Mouse (Mus musculus) lung, adult 2 months (tissue): Measurements from ENCODE around the gene Map2k6. TPM values are rescaled to one million over a fixed set of nuclear protein-coding genes. Genes with fewer than 3 reads are reported as not detected.

Experiments
- DNase-seq: peaks from one replicate; pipeline ENCODE4 v3.0.0; 2022
- H3K4me1 ChIP-seq: fragments of 200-500 bp; 2 replicates; pipeline ENCODE4 v1.6.1; 2011; ENCODE audit warnings: low read length; ENCODE audit not compliant: control insufficient read depth, insufficient read depth
- H3K4me3 ChIP-seq: fragments of 200-500 bp; replicated peaks from 2 replicates; pipeline ENCODE3; 2011; ENCODE audit warnings: low read depth, mild to moderate bottlenecking, control low read depth, low read length; ENCODE audit errors: extremely low read depth
- CTCF ChIP-seq: fragments of 200-500 bp; IDR thresholded peaks from 2 replicates; pipeline ENCODE4 v1.5.1; 2011; ENCODE audit warnings: mild to moderate bottlenecking, low read length, control low read depth; ENCODE audit not compliant: insufficient read depth
- POLR2A ChIP-seq: fragments of 200-500 bp; IDR thresholded peaks from 2 replicates; pipeline ENCODE4 v1.6.1; 2011; ENCODE audit warnings: low read depth, mild to moderate bottlenecking, control low read depth, low read length, borderline replicate concordance; ENCODE audit errors: extremely low read depth
- WGBS: fragments of 180-500 bp; shearing (Covaris S2); methylation state at CpG from one replicate; pipeline ENCODE4 v1.1.7; 2018; 5-methylcytosine and 5-hydroxymethylcytosine counted together
- polyA plus RNA-seq: library from polyadenylated mRNA; depleted of rRNA; stranded (reverse); fragments of >200 nt; gene quantifications from 2 replicates; pipeline ENCODE4 v1.2.3, GENCODE M21; 2012

Map2k6 gene
- polyA plus RNA-seq, 1 experiment, result 2.1 TPM

GRCm38 (mm10) chr11:110496061-110496446 lies 97.1 kb downstream of the Map2k6 start:
- 52% methylated on average over 12 of the region's 12 CpGs for WGBS
- no peak for DNase-seq

GRCm38 (mm10) chr11:110497743-110498142 lies 98.8 kb downstream of the Map2k6 start:
- TF ChIP-seq POLR2A (no peak), CTCF (no peak)
- DNase-seq, result no peak
- Histone ChIP-seq H3K4me1 (no peaks in the 10 kb centered on the region), H3K4me3 (no peak overlapping the region)
- WGBS, result 95% methylated on average over 8 of the region's 8 CpGs

More at GRCm38 (mm10) chr11:110496061-110496446, 97.1 kb downstream of the Map2k6 start:
- peak; percentile 61 for TF ChIP-seq CTCF
- TF ChIP-seq POLR2A, result no peak
- H3K4me1 ChIP-seq, result no peaks in the 10 kb centered on the region
- no peak overlapping the region for H3K4me3 ChIP-seq

GRCm38 (mm10) chr11:110498651-110499213 lies 99.8 kb downstream of the Map2k6 start:
- no peak overlapping the region for H3K4me3 ChIP-seq
- 40% methylated on average over 6 of the region's 6 CpGs for WGBS
- no peak for DNase-seq
- H3K4me1 ChIP-seq, result no peaks in the 10 kb centered on the region
- no peak for TF ChIP-seq POLR2A
- TF ChIP-seq CTCF, result peak; percentile 48; the same call in 1 of the 2 replicates

GRCm38 (mm10) chr11:110502937-110503670 lies 104.2 kb downstream of the Map2k6 start:
- Histone ChIP-seq H3K4me1 (no peaks in the 10 kb centered on the region), H3K4me3 (no peak overlapping the region)
- DNase-seq, result no peak
- 70% methylated on average over 11 of the region's 11 CpGs for WGBS
- no peak for TF ChIP-seq POLR2A
- TF ChIP-seq CTCF, result no peak

GRCm38 (mm10) chr11:110511466-110511865 lies 112.5 kb downstream of the Map2k6 start:
- 84% methylated on average over 7 of the region's 7 CpGs for WGBS
- no peak overlapping the region for H3K4me3 ChIP-seq
- no peak for TF ChIP-seq CTCF
- TF ChIP-seq POLR2A, result no peak
- H3K4me1 ChIP-seq, result no peaks in the 10 kb centered on the region
- no peak for DNase-seq

- WGBS, result 89% methylated on average over 1 of the region's 1 CpGs
- DNase-seq, result no peak
- no peak overlapping the region for H3K4me3 ChIP-seq
- TF ChIP-seq POLR2A, result no peak
- TF ChIP-seq CTCF, result no peak
- no peaks in the 10 kb centered on the region for H3K4me1 ChIP-seq
Observed at GRCm38 (mm10) chr11:110518648-110519047, 119.7 kb downstream of the Map2k6 start.

GRCm38 (mm10) chr11:110522906-110523305 lies 124.0 kb downstream of the Map2k6 start:
- WGBS, result 89% methylated on average over 2 of the region's 2 CpGs
- no peaks in the 10 kb centered on the region for H3K4me1 ChIP-seq
- TF ChIP-seq CTCF, result no peak
- TF ChIP-seq POLR2A, result no peak

GRCm38 (mm10) chr11:110526156-110526555 lies 127.2 kb downstream of the Map2k6 start:
- WGBS, result 94% methylated on average over 4 of the region's 4 CpGs

More at GRCm38 (mm10) chr11:110522906-110523305, 124.0 kb downstream of the Map2k6 start:
- no peak for DNase-seq
- no peak overlapping the region for H3K4me3 ChIP-seq

GRCm38 (mm10) chr11:110531087-110531486 lies 132.2 kb downstream of the Map2k6 start:
- 55% methylated on average over 7 of the region's 7 CpGs for WGBS
- H3K4me3 ChIP-seq, result no peak overlapping the region
- no peak for DNase-seq
- no peaks in the 10 kb centered on the region for H3K4me1 ChIP-seq
- TF ChIP-seq CTCF, result no peak
- TF ChIP-seq POLR2A, result no peak

More at GRCm38 (mm10) chr11:110526156-110526555, 127.2 kb downstream of the Map2k6 start:
- TF ChIP-seq CTCF (no peak), POLR2A (no peak)
- Histone ChIP-seq H3K4me1 (no peaks in the 10 kb centered on the region), H3K4me3 (no peak overlapping the region)
- no peak for DNase-seq

GRCm38 (mm10) chr11:110534856-110535255 lies 135.9 kb downstream of the Map2k6 start:
- 67% methylated on average over 4 of the region's 4 CpGs for WGBS
- Histone ChIP-seq H3K4me1 (0 out of 2 replicates have a peak, but pooled peaks cover 3% of the 10 kb centered on the region), H3K4me3 (no peak overlapping the region)
- TF ChIP-seq CTCF, result no peak
- TF ChIP-seq POLR2A, result no peak
- no peak for DNase-seq
